Mouse (Mus musculus) urinary bladder, postnatal 4 days (tissue): Measurements from ENCODE around the gene Gvin1.
"Not testable (repeated sequence)": the region's sequence is repeated elsewhere in the genome, so short reads cannot be mapped to it uniquely, and the experiment has no call there.

Source experiments
- DNase-seq, 2 experiments: peaks; one replicate each; pipeline ENCODE4 v3.0.0; 2021 to 2022; ENCODE audit warnings: low spot score in 2 of 2

Gene Gvin1

DNA sequence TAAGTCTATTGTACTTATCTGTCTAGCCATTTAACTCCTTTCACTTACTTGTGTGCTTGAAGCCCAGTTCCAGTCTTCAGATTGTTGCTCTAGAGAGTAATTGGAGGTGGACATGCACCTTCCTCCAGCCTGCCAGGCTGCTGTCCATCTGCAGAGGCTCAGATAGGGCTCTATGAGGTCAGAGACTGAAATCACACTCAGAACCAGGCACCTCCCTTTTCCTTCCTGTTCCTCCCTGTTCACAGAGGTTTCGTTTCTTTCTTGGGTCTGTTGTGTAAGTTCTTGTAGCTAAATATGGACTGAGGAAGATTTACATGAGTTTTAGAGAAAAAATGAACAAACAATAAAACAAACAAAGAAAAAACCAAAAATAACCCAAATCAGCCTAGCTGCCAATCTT is at the start of gene Gvin1:
Gvin1 (minus strand) TSS at position 150 of the 400 bp plus-strand sequence.
- DNase-seq: not testable (repeated sequence)

- no peak for DNase-seq
Measured at GRCm38 (mm10) chr7:106251844-106252517, 36.9 kb upstream of the Gvin1 start.

DNA sequence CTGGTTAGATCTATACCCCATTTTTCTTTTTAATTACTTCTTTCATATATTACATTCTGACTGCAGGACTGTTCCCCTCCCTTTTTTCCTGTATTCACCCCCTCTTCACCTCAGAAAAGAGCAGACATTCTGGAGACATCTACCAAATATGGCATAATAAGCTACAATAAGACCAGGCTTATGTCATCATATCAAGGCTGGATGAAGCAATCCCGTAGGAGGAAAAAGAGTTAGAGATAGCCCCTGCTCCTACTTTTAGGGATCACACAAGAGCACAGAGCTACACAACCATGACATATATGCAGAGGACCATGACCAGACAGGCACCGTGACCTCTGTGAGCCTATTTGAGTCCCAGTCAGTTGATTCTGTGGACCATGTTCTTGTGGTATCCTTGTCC is 33.8 kb upstream of the Gvin1 start:
- DNase-seq: no peak

GRCm38 (mm10) chr7:106248245-106248644 is 33.1 kb upstream of the Gvin1 start:
- DNase-seq: no peak

DNA sequence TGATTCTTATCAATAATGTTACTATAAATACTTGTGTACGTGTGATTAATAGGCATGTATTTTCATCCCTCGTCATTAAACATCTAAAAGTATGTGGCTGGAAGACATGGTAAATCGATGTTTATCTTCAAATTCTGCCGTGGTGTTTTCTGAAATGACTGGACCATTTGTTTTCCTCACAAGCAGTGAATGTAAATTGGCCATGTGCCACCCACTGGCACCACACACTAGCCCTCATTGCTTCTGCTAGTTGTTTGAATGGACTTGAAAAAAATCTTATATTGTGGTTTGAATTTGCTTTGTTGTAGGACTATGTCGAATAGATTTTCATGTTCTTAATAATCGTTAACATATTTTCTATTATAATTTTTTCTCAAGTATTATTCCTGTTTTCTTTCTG is 30.5 kb upstream of the Gvin1 start:
- DNase-seq: no peak

- DNase-seq: not testable (repeated sequence)
Measured at GRCm38 (mm10) chr7:106240484-106241275, 25.6 kb upstream of the Gvin1 start.

GRCm38 (mm10) chr7:106237192-106237465 is 22.0 kb upstream of the Gvin1 start:
- DNase-seq: no peak

DNA sequence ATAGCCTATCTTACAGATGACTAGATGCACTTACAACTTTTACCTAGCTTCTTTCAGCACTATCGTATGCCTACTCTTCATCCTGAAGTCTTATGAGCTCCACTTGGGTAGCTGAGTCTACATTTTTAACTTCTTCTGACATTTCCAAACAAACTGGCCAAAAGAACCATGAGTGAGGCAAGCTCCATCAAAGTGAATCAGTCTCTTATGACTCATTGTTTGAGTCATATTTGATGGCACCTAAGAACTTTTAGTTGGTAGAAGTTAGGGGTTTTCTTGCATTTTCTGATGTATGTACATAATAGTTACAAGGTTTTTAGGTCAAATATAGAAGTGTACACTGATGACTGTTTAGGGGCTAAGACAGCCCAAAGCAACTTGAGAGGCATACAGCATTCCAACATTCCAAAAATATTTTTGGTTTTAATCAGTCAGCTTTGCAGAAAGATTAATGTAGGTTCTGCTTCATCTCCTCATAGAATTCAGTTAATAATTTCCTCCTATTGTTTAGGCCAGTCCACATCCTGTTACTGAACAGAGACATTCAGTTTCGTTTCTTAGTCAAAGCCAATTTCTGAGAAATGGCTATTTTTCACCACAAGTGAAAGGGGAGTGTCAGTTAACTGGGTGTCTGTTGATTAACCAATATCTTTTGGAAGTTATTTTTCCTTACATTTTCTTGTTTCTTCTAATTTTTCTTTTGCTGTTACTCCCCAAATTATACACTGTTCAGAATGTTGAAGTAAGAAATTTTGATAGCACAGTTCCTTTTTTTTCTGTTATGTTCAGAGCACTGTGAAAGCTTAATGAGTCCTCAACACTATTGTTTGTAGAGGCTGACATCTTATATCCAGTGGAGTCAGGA is 21.4 kb upstream of the Gvin1 start:
- no peak for DNase-seq

DNA sequence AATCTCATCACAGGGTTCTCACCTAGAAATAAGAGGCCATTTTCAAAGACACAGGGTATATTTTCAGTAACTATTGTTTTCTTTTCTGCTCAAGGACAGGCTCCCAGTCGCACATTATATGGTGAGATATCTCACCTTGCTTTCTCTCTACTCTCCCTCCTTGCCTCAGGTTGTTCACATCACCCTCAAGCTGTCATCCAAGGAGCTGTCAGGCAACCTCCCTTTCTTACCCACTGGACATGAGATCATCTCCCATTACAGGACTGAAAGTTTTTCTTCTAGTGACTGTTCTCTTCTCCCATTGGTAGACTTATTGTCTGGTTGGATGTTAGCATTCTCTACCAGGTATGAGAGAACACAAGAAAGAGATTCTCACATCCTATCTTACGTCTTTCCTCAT is 20.5 kb upstream of the Gvin1 start:
- no peak for DNase-seq

DNA sequence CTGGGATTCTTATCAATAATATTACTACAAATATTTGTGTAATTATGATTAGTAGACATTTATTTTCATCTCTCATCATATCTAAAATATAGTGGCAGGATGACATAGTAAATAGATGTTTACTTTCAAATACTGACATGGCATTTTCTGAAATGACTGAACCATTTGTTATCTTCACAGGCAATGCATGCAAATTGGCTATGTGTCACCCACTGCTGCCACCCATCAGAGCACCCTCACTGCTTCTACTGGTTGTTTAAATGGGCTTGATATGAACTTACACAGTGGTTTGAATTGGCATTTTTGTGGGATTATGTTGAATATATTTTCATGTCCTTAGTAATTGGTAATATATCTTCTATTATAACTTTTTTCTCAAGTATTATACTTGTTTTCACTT is 784 bp upstream of the Gvin1 start:
- DNase-seq: not testable (repeated sequence)

- DNase-seq: not testable (repeated sequence)
Measured at GRCm38 (mm10) chr7:106213770-106214169, 1.4 kb downstream of the Gvin1 start.

DNA sequence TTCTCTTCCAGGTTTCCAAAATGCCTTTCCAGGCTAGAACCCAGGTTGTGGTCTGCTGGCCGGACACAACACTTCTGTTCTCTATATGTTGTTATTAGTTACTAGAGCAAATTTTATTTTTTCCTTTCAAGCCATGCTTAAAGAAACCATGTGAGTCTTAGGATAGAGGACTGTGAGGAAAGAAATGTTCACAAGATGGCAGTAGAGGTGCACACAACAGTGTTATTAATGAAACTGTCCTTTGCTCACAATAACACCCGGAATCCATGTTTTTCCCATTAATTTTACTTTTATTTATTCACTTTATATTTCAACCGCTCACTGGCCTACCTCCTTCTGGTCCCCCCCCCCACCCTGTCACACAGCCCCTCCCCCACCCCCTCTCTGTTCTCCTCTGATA is 8.5 kb downstream of the Gvin1 start:
- not testable (repeated sequence) for DNase-seq

- DNase-seq: not testable (repeated sequence)
Measured at GRCm38 (mm10) chr7:106177065-106177464, 38.1 kb downstream of the Gvin1 start.

- not testable (repeated sequence) for DNase-seq
Measured at GRCm38 (mm10) chr7:106145013-106145754, 69.9 kb downstream of the Gvin1 start.

GRCm38 (mm10) chr7:106141128-106141895 is 73.8 kb downstream of the Gvin1 start:
- DNase-seq: not testable (repeated sequence)

DNA sequence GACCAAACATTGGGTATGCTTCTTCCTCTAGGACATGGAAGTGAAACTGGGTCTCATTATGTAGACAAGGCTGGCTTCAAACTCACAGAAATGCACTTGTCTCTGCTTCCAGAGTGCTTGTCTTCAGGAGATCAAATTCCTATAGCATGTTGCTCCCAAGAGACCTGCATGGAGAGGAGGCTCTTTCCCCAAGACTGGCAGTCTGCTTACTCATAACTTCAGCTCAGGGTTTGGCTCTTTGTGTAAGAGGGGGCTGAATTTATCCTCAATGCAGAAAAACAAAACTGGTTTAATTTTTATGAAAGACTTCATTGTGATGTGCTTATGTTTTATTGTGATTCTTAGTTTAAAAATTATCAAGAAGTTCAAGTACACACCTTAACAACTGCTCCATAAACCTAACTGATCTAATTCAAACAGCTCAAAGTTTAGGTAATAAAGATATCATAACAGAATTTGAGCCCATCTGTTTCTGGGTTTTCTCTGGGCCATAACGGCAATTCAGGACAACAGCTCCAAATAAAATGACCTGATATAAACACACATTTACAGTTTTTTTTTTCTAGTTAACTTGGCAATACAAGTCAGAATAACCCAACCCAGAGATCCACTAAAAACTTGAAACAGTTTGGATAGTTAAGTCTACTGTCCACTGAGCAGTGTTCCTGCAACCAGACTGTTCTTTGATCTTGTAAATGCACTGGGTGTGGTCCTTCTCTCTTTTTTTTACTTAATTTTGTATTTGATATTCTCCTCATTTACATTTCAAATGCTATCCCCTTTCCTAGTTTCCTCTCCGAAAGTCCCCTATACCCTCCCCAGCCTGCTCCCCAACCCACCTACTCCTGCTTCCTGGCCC is 97.8 kb downstream of the Gvin1 start:
- DNase-seq: not testable (repeated sequence)
